Mouse (Mus musculus) kidney, adult 9 months (tissue): ENCODE measurements around the gene Mrpl1.
A peak's percentile ranks its signal among the peaks of the same experiment; 100 is the strongest.

Experiments
- DNase-seq: peaks from one replicate; pipeline ENCODE4 v3.0.0; 2022

The Mrpl1 gene

GRCm38 (mm10) chr5:96209459-96209858, at the start of gene Mrpl1:
TSS of gene Mrpl1 (plus strand) at chr5:96209493.
- no peak for DNase-seq

DNA sequence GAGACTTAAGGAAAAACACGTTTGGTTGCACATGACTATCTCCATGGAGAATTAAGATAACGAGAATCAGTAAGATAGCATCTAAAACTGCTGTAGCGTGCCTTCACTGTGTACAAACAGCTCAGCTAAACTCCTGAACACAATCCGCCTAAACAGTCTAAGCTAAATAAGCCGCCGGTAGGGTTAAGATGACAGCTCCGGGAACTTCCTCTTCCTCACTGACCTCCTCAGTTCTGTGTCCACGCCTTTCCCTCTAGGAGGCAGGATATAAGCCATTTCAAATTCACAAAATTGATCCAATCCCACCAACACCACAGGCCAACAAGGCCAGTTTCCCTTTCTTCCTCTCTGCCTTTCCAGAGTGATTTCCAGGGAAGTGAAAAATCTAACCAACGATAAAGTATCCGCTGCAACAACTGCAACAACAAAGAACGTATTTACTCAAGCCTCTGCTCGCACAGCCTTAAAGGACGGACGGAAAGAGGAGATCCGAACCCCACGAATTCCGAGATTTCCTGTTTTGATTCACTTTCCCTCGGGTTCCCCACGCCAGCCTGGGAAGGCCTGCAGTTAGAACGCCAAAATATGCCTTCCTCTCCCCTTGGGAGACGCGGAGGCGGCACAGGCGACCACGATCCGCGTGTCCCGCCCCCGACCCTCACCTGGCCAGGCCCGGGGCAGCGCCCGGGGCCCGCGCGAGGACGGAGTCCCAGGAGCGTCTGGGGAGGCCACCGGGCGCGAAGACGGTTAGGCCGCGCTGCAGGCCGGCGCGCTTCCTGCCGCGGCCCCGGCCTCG, 48.6 kb upstream of the Mrpl1 start:
- peak; percentile 63 for DNase-seq

DNA sequence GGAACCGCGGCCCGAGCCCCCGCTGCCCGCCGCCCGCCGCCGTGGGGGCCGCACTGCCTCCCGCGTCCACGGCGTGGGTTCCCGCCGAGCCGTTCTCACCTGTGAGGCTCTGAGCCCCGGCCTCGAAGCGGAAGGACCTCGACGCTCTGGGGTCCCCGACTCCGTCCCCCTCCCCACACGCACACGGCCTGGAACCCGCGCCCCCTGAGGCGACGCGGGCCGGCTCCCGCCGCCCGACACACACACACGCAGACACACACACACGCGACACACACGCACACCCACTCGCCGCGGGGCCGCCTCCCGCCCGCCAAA, 48.1 kb upstream of the Mrpl1 start:
- no peak for DNase-seq

DNA sequence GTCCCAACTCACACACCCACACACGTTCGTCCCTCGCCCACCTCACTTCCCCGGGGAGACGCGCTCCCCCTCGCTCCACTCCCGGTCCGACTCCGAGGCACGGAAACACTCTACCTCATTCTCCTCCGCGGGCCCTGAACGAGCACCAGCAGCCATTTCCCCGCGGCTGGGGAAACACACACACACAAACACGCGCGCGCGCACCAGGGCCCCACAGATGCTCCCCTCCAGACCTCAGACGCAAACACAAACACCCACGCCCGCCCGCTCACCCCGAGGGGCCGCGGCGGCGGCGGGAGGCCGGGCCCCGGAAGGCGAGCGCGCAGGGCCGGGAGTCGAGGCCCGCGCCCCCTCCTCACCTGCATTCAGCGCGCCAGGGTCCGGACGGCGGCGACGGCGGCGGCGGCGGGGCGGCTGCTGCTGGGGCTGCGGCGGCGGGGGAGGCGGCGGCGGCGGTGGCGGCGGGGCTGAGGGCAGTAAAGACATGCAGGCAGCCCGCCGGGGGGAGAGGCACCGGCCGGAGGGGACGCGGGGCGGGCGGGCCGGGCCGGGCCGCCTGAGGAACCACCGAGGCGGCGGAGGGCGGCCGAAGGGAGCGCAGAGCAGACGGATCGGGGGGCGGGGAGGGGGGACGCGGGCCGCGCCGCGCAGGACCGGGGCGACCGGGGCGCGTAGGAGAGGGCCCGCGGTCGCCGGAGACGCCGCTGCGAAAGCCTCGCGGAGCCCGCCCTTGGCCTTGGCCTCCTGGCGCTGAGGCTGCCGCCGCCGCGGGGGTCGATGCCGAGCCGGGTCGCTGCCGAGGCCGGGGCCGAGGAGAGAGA, 47.5 kb upstream of the Mrpl1 start:
- peak; percentile 53 for DNase-seq

DNA sequence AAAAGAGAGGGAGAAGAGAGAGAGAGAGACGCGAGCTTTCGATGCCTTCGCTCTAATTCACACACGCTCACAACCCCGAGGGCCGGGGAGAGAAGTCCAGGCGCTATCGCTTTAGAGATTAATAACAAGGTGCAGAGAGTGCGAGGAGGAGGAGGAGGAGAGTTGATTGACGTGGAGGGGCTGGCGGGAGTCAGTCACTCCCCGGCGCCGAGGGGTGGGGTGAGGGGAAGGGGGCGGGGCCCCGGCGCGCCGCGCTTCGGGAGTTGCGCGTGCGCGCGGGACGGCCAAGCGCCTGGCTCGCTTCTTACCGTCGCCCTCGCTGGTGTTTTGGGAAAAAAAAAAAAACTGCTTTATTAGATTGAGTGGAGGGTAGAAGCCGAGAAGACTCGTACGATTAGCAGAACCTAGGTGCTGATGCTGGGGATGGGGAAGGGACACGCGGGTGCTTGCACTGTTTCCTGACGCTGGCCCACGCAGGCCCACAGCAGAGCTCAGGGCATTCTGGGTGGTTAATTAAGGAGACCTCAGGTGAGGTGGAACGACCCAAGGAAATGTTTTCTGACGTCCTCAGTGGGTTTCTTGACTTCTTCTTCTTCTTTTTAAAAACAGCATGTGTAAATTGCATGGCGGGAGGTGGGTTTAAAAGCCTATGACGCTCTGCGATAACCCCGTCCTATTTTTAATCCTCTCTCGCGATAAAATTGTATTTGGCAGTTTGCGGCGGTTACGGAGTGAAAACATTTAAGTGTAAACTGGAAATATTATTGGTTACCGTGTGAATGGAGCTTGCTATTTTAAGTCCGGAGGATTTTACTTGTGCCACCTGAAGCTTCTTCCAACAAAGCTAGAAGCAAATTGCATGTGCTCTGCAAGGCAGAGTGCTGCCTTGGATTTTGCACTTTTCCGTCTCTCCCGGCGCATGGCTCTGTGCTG, 46.6 kb upstream of the Mrpl1 start:
- DNase-seq = peak; percentile 86

GRCm38 (mm10) chr5:96163396-96164020, 45.8 kb upstream of the Mrpl1 start:
- no peak for DNase-seq

DNA sequence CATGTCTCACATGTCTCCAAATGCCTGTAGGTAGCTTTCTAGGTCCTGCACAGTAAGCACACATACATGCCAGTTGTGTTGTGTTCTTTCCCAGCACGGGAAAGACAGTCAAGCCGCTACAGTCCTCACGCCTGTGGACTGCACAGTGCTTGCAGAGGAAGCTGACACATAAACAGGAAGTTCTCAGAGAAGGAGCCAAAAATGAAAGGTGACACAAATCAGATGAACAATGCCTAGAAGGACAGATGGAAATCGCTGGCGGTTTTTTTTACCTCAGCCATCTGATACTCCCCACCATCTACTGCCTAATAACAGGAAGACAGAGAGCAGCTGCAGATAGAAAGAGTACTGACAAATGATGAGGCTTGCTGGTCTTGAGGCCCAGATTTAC, 45.3 kb upstream of the Mrpl1 start, which contains the start of gene Cnot6l:
TSS of gene Cnot6l (minus strand) at position 151 of the 391 bp plus-strand sequence.
- peak; percentile 73 for DNase-seq

DNA sequence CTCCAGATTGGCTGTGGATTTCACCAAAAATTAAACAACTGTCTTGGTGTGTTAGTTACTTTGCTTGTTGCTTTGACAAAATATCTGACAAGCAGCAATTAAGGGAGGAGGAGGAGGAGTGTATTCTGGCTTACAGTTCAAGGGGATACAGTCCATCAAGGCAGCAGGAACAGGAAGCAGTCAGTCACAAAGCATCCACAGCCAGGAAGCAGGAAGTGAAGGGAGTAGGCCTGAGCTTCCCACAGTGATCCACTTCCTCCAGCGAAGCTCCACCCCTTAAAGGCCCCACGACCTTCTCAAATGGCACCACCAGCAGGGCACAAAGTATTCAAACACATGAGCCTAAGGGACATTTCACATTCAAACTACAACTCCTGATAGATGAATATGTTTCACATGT, 42.5 kb upstream of the Mrpl1 start:
- DNase-seq = no peak

GRCm38 (mm10) chr5:96170443-96170842, 38.9 kb upstream of the Mrpl1 start:
- DNase-seq = no peak

DNA sequence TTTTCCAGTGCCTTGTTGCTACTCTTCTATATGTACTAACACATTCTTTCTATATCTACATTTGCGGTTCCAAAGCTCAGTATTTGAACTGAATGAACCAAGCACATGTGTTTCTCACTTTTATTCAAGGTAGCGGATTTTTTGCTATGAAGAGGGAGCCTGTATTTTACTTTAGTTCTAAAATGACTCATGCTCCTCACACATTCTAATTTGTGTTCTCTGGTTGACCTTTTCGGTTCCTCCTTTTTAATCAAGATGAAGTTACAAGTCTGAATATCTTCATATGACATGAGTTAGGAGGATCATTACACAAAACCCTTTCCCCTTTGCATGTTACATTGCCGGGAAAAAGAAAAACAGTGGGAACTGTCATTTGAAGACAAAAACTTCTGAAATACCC, 37.5 kb upstream of the Mrpl1 start:
- no peak for DNase-seq

DNA sequence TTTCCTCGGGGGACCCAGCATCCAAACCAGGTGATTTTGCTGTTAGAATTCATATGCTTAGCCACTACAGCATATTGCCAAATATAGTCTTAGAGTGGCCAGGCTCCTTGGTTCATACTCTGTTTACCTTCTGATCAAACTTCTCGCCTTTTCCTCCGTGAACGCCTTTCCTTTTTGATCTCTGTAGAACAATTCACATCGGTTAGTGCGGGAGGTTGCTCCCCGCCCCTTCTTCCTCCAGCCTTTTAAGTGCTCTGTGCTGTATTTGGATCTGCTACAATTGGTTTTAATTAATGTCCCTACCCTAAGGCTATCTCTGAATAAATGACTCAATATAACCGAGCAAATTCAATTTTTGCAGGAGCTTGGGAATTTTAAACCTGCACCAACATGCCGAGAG, 33.2 kb upstream of the Mrpl1 start:
- DNase-seq = no peak

- DNase-seq = no peak
Observed at GRCm38 (mm10) chr5:96176879-96177358, 32.4 kb upstream of the Mrpl1 start.

- no peak for DNase-seq
Observed at GRCm38 (mm10) chr5:96183211-96183610, 26.1 kb upstream of the Mrpl1 start.

GRCm38 (mm10) chr5:96183987-96184386, 25.3 kb upstream of the Mrpl1 start:
- DNase-seq = no peak

GRCm38 (mm10) chr5:96189761-96190160, 19.5 kb upstream of the Mrpl1 start:
- DNase-seq = no peak

GRCm38 (mm10) chr5:96191251-96191650, 18.0 kb upstream of the Mrpl1 start:
- no peak for DNase-seq

GRCm38 (mm10) chr5:96196547-96197052, 12.7 kb upstream of the Mrpl1 start:
- no peak for DNase-seq

GRCm38 (mm10) chr5:96198271-96198670, 11.0 kb upstream of the Mrpl1 start:
- DNase-seq = no peak

- DNase-seq = no peak
Observed at GRCm38 (mm10) chr5:96200269-96200668, 9.0 kb upstream of the Mrpl1 start.

DNA sequence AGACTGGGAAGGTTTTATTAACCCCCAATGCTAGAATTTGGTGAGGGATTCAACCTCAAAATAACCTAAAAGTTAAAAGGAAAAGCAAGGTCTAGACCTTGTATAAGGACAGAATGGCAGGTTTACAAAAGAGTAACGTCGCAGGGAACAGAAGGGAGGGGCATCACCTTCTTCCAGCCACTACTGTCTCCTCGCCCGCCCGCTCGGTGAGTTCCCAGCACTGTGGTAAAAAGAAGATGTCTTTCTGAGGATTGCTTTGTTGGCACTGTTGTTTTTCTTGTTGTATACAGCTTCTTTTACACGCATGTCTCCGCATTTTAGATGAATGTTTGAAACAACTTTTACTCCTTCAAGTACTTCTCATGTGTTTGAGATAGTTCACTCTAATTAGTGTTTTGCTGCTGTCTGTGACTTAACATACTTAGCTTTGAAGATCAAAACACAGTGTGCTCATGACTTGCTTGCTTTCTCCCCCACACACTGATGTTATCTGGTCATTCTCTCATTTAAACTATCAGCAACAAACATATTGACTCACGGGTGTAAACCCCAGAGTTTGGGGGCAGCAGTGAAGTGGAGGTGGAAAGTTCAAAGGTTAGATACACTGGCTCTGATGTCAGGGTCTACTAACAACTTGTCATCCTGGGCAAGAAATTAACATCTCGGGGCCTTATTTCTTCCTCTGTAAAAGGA, 7.7 kb upstream of the Mrpl1 start:
- no peak for DNase-seq

GRCm38 (mm10) chr5:96206897-96207296, 2.4 kb upstream of the Mrpl1 start:
- DNase-seq = peak; percentile 79

DNA sequence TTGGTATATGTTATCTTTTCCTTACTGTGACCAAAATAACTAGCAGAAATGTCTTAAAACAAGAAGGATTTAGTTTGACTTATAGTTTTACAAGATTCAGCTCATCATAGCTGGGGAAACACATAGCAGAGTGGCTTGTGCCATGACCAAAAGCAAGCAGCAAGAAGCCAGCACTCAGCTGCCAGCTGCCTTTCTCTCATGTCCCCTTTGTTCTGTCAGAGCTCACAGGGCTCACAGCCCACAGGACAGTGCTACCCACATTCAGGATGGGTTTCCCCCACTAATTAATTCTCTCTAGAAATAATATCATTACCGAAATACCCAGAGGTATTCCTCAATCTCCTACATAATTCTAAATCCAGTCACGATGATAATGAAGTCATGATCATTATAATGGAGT, 1.8 kb upstream of the Mrpl1 start:
- DNase-seq = no peak
